Mouse (Mus musculus) embryonic fibroblast, embryonic 13.5 days (primary cell): ENCODE measurements around the gene Trmu.

Experiments
- CTCF ChIP-seq: IDR thresholded peaks from 2 replicates; pipeline ENCODE4 v1.5.1; 2011; ENCODE audit warnings: mild to moderate bottlenecking, control low read depth, low read length, moderate library complexity, borderline replicate concordance; ENCODE audit not compliant: insufficient read depth
- POLR2A ChIP-seq: IDR thresholded peaks from 2 replicates; pipeline ENCODE4 v1.6.1; 2011; ENCODE audit warnings: low read depth, mild to moderate bottlenecking, control low read depth, low read length, moderate library complexity

DNA sequence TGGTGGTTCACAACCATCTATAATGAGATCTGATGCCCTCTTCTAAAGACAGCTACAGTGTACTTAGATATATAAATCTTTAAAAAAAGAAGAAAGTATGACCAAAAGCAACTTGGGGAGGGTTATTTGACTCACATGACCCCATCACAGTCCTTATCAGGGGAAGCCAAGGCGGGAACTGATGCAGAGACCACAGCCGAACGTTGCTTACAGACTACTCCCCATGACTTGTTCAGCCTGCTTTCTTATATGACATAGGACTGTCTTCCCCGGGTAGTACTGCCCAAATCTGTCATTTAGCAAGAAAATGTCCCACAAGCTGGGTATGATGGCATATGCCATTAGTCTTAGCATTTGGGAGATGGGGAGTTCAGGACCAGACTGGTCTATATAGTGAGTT, 10.1 kb downstream of the Trmu start:
- TF ChIP-seq CTCF: no peak
- no peak for TF ChIP-seq POLR2A
